Mouse (Mus musculus): ENCODE data around the gene Hoxd4.

DNA sequence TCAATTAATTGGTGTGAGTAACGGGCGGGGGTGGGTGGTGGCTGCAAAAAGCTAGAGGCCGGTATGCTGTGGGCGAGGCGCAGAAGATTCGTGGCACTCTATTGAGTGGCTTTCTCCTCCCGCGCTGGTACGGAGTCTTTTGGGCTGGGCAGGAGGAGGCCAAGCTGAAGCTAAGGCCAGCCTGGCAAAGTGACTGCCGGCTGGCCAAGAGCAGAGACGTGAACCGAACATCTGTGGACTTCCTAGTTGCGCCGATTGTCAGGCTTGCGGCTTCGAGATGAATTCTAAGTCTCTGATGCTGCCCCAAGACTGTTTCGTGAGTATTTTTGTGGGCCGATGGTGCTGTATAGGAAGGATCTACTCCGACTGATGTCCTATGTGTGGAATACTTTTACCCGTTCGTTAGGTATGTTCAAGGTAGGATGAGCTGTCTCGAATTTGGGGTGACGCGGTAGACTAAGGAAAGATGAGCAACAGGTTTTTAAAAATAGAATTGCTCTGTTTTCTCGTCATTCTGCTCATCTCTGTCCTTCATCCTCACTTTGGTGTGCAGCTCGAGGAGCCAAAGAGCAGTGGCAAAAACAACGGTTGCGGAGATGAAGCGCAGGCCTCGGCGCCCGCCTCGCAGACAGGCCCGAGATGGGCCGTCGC lies 44.4 kb upstream of the Hoxd4 start:
- TF ChIP-seq POLR2AphosphoS2 (IDR thresholded peaks at IDR 0.05; ENCODE audit: insufficient read length, low read depth) (no peak), POLR2A (IDR thresholded peaks at IDR 0.05; ENCODE audit: insufficient read length, low read depth) (no peak), USF1 (IDR thresholded peaks at IDR 0.05; ENCODE audit: low read depth) (no peak), TCF12 (IDR thresholded peaks at IDR 0.05; ENCODE audit: insufficient read depth, poor library complexity, severe bottlenecking) (no peak), MAX (IDR thresholded peaks at IDR 0.05; ENCODE audit: low read depth) (no peak), E2F4 (IDR thresholded peaks at IDR 0.05; ENCODE audit: insufficient read depth) (no peak), MYOG (IDR thresholded peaks at IDR 0.05; ENCODE audit: control insufficient read depth in 1 of 3, insufficient read depth in 1 of 3, insufficient read length in 2 of 3, low read depth in 2 of 3) (no peak)

Measured in myocyte (in vitro differentiated cells).